Mouse (Mus musculus) embryo, embryonic 11 days (tissue): Measurements from ENCODE around the gene Dpyd.
A peak's percentile ranks its signal among the peaks of the same experiment; 100 is the strongest.

Source experiments
- DNase-seq: peaks from one replicate; pipeline ENCODE4 v3.0.0-alpha.2; 2015

Dpyd gene

DNA sequence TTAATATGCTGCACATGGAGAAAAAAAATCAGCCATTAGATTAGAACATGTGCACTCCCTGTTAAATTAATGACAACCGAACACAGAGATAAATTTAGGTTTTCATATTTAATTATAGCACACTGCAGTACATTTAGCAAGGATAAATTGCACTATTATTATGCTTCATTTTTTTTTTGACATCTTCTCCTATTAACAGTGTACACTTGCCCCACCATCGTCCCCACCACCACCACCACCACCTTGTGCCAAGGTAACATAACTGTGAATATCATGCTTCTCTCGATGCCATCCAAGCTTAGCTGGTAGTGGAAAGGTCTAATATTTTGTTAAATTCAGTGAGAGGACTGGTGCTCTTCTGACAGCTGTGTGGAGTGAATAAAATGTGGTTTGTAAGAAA, 800.5 kb downstream of the Dpyd start:
- DNase-seq, result no peak

GRCm38 (mm10) chr3:119368931-119369330, 807.0 kb downstream of the Dpyd start:
- peak; percentile 10 for DNase-seq

GRCm38 (mm10) chr3:119381119-119381518, 819.2 kb downstream of the Dpyd start:
- DNase-seq, result no peak

DNA sequence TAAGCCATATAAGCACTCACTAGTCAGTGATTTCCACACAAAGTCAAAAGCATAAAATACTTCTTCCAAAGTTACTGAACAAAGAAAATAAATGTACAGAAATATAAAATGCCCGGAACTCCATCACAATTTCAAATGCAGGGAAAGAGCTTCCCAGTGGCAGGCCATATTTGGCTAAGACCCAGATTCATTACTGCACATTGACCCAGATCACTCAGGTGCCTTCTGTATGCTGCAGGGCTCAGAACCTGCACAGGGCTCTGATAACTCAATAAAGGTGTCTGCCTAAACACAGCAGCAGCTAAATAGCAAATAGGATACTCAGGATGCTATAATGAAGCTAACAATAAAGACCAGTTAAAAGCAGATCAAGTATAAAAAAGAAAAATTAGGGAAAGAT, 820.5 kb downstream of the Dpyd start:
- DNase-seq, result no peak

DNA sequence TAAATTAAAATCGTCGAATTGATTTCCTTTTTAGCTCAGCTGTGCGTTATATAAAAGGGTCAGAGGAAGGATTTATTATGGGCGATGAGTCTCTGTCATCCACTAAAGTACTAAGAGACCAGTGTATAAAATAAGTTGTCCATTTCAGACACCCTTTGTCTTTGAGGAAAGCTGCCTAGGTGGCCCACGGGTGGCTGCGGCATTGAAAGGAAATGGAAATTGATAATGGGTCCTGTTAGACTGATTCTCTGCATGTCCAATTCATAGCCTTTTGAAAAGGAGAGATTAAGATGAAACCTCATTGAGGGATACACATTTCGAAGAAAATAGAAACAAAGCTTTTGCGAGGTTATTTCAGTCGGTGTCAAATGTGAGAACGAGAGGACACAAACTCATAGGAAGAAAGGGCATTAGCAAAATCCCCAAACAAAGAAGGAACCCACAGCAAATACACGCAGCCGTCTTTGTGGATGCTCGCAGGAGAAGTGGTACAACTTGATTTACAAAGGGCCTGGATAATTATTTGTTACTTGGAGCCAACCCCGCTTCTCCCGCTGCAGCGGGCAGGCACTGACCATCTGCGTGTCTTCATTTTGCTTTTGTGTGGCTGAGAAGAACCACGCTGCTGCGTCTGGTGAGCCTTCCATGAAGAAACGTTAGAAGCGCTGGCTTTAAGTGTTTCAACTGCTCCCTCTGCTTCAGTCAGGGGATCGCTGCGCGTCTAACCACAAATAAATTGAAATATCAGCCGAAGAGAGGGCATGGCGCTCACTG, 825.6 kb downstream of the Dpyd start:
- DNase-seq, result peak; percentile 43

GRCm38 (mm10) chr3:119397205-119397604, 835.3 kb downstream of the Dpyd start:
- DNase-seq, result no peak

DNA sequence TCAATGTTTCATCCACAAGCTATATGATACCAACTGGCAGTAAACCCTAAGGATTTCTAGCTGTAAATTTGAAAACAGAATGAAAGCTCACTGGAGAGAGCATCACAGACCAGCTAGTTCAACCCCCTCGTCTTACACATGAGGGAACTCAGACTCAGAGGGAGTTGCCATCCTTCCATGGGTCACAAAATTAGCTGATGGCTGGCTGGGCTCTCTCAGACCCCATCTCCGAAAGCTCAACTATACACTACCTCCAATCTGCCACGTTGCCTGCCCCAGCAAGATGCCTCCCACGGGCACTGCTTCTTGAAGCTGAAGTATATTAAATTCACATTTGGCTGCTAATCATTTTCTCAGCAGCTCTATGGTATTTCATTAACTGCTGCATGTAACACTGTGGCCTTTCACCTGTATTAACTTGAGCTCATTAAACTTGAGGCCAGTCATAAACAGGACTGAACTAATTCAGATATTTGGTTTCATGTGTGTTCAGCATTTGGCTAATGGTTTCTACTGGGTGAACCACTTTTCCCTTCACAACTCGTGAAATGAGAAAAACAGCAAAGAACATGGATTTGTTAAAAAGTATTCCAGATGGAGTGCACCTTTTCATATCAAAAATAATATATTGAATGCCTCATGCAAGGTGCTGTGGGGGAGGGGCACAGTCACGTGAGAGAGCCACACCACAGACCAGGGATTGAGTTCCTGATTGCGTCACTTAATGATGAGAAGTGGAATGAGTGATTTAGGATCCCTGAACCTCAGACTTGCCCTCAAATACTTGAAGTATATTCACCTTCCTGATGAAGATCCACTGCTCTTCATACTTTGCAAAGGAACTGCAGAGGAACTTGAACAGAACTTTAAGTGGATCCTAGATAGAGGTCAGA, 841.2 kb downstream of the Dpyd start:
- DNase-seq, result no peak

- DNase-seq, result no peak
Observed at GRCm38 (mm10) chr3:119419087-119419709, 857.3 kb downstream of the Dpyd start.

DNA sequence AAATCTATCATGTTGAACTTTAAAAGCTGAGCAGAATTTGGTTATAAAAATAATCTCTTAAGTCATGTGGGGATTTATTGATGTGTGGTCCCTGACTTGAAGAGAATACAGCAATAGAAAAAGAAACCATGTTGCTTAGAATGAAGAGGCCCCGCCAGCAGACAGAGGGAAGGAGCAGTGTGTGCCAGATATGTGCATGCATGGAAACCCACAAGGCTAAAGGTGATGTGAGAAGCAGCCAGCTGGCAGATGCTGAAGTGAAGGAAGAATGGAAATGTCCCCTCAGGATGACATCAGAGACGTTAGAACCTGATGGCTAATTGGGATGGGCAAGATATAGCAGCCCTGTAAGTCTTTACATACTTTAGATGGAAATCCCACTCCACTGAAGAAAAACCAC, 857.8 kb downstream of the Dpyd start:
- no peak for DNase-seq

- no peak for DNase-seq
Observed at GRCm38 (mm10) chr3:119431339-119431738, 869.4 kb downstream of the Dpyd start.

DNA sequence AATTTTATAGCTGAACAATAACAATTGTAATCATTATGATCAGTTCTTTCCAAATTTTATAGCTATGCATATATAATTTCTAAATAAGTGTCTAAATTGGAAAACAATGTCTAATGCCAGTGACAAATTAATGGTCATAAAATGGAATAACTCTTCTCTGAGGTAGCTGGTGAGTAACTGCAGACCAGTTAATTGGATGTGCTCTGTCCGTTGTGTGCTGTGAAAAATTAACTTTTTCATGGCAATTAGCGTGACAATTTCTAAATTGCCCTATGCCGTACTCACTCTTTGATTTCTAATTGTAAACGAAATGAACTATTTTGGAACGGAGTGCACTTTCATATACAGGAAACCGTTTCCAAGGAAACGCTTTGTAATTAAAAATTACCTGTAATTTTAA, 869.8 kb downstream of the Dpyd start:
- DNase-seq, result no peak

- DNase-seq, result no peak
Observed at GRCm38 (mm10) chr3:119447559-119447958, 885.6 kb downstream of the Dpyd start.

GRCm38 (mm10) chr3:119464073-119464472, 902.1 kb downstream of the Dpyd start:
- DNase-seq, result no peak

DNA sequence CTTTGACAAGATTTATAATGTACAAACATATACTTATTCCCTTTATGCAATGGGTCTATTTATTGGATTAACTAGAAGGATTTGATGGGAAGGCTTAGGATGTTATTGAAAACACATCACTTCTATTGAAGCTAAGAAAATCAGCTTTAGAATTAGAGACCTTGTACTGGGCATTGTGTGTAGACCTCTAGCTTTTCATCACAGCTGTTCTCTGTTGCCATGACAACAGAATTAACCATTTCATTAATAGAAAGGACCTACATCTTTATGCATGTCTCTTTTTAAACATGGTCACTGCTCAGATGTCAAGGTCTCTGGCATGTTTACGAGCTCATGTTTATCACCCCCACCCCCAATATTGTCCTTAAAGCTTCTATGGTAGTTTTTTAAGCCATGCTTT, 902.5 kb downstream of the Dpyd start:
- DNase-seq, result peak; percentile 45

DNA sequence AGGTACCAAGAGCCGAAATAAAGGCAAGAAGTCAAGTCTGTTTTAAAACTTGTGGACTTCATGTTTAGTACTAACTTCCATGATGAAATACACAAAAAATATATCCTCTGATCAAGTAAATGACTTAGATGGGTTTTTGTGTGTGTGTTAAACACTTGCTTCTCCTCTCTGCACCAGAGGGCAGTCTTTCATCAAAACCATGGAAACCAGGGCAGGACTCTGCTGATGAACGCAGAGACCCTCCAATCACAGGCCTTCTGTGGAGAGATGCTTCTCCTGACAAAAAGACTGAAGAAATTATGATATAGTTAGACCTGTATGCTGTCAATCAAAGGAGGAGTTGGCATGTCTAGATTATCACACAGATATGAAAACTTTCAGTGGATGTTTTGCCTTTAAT, 905.8 kb downstream of the Dpyd start:
- DNase-seq, result peak; percentile 12
